Mouse (Mus musculus): ENCODE measurements around the gene Gpn2. TPM values are rescaled to one million over a fixed set of nuclear protein-coding genes. Genes with fewer than 3 reads are reported as not detected.

Gpn2 gene
- polyA plus RNA-seq, 1 experiment from 2014 or later: 23.9 TPM

DNA sequence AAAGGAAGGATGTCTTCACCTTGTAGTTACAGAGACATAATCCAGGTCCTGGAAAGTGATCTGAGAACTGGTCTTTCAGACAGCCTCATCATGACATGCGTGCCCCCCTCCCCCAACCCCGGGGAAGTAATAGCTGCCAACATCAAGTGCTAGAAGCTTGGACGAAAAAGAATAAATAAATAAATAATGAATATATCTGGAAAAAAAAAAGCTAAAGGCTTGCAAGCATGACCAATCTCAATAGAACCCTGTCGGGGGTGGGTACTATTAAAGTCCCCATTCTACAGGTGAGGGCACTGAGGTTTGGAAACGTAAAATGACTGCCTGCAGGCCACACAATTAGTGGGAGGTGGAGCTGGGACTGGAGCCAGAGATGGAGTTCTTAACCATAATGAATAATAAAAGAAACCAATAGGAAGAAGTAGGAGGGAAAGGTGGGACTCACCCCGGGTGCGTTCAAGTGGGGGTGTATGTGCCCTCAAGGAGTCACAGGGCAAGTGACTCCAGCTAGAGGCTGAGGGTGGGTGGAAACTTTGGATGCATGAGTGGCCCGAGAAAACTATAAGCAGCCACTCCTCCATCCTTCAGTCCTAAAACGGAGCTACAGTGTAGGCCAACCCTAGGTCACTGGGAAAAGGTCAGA is 47.7 kb downstream of the Gpn2 start:
- H3K4me2 ChIP-seq (replicated peaks; ENCODE audit: low read depth, low read length): peak overlapping the region; percentile 95
- 0 out of 2 replicates have a peak, but pooled peaks have one; percentile 33 for ATAC-seq (ENCODE audit: low FRiP score, low TSS enrichment)
- peaks cover 15% of the 10 kb centered on the region for H3K4me1 ChIP-seq (ENCODE audit: control insufficient read depth, insufficient read depth, low read length)
- H3K36me3 ChIP-seq (ENCODE audit: control insufficient read depth, insufficient read depth, low read length): peaks cover 6% of the 10 kb centered on the region
- H3K9me3 ChIP-seq (ENCODE audit: control insufficient read depth, low read length): no peaks in the 10 kb centered on the region
- no peaks in the 10 kb centered on the region for H3K27me3 ChIP-seq (ENCODE audit: control insufficient read depth, insufficient read depth, low read length)
- H3K9ac ChIP-seq (ENCODE audit: low read depth, low read length): peak overlapping the region; percentile 91; the same call in 1 of the 2 replicates
- H3K4me3 ChIP-seq (ENCODE audit: low read length): peak overlapping the region; percentile 69
- no peak overlapping the region for H3K27ac ChIP-seq (ENCODE audit: low read depth, low read length)
- WGBS: 27% methylated on average over 9 of the region's 9 CpGs

DNA sequence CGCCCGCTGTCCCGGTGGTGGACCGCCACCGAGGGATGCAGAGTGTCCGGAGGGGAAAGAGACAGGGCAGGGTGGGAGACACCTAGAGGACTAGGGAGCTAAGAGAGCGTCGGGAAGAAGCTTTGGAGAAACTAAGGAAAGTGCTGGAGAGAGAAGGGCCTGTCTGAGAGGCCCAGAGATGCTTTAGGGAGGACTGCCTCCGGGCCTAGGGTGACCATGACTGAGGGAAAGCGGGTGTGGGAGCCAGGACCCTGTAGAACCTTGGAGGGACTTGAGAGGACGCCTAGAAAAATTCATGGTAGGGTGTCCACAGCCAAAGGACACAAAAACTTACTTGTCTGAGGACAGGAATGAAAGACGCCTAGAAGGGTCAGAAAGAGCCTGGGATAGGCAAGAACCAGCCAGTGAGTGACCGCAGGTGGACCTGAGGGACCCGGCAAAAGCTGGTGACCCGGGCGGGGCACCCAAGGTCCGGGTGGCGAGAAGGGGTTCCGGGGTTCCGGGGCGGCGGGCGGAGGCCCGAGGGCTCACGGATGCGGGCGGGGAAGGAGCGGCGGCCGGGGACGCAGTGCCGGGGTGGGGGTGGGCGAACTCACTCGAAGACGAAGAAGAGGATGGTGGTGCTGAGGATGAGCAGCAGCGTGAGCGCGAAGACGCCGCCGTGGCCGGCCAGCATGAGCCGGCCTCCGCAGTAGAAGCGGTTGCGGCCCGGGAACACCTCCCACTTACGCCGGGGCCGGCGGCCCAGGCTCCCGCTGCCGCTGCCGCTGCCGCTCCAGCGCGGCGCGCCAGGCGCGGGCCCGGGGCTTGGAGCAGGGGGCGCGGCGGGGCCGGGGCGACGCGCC is 48.5 kb downstream of the Gpn2 start:
- 2% methylated on average over 57 of the region's 69 CpGs for WGBS
- Histone ChIP-seq H3K9me3 (ENCODE audit: control insufficient read depth, low read length) (no peaks in the 10 kb centered on the region), H3K4me1 (ENCODE audit: control insufficient read depth, insufficient read depth, low read length) (peaks cover 15% of the 10 kb centered on the region), H3K4me3 (ENCODE audit: low read length) (peak overlapping the region; percentile 69), H3K27ac (ENCODE audit: low read depth, low read length) (peak overlapping the region; percentile 38; the same call in 1 of the 2 replicates), H3K9ac (ENCODE audit: low read depth, low read length) (peak overlapping the region; percentile 91), H3K27me3 (ENCODE audit: control insufficient read depth, insufficient read depth, low read length) (no peaks in the 10 kb centered on the region), H3K36me3 (ENCODE audit: control insufficient read depth, insufficient read depth, low read length) (0 out of 2 replicates have a peak, but pooled peaks cover 4% of the 10 kb centered on the region), H3K4me2 (replicated peaks; ENCODE audit: low read depth, low read length) (peak overlapping the region; percentile 95)
- ATAC-seq (ENCODE audit: low FRiP score, low TSS enrichment): peak; percentile 26

DNA sequence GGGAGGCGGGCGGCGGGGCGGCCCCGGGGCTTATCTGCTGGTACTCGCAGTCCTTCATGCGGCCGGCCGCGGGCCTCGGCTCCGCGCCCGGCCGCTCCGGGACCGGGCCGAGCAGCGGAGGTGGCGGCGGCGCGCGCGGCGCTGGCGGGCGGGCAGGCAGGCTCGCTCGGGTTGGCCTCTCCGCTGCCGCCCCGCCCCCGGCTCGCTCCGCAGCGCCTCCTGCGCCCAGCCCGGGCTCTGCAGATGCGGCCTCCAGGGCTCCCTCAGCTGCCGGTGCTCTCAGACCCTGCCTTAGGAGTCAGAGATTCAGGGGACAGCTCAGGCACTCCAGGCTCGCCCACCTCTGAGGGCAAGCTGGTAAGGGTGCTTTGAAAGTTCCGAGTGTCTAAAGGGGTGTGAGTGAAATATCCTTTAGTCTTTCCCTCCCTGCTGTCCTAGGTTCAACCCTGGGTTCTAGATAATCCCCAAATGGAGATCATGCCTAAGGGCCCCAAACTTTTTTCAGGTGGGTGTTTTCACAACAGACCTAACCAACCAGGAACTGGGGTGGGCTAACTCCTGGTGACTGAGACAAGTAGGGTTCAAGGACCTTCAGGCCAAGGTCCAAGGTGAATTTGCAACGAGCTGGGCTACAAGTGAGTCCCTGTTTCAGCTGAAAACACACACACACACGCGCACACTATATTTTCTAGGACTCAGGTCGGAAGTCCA is 49.3 kb downstream of the Gpn2 start:
- Histone ChIP-seq H3K4me2 (replicated peaks; ENCODE audit: low read depth, low read length) (peak overlapping the region; percentile 95), H3K4me3 (ENCODE audit: low read length) (peak overlapping the region; percentile 69), H3K27ac (ENCODE audit: low read depth, low read length) (no peak overlapping the region), H3K9me3 (ENCODE audit: control insufficient read depth, low read length) (no peaks in the 10 kb centered on the region), H3K4me1 (ENCODE audit: control insufficient read depth, insufficient read depth, low read length) (peaks cover 15% of the 10 kb centered on the region), H3K9ac (ENCODE audit: low read depth, low read length) (peak overlapping the region; percentile 91), H3K36me3 (ENCODE audit: control insufficient read depth, insufficient read depth, low read length) (0 out of 2 replicates have a peak, but pooled peaks cover 4% of the 10 kb centered on the region), H3K27me3 (ENCODE audit: control insufficient read depth, insufficient read depth, low read length) (no peaks in the 10 kb centered on the region)
- peak; percentile 92 for ATAC-seq (ENCODE audit: low FRiP score, low TSS enrichment)
- 11% methylated on average over 28 of the region's 47 CpGs for WGBS

DNA sequence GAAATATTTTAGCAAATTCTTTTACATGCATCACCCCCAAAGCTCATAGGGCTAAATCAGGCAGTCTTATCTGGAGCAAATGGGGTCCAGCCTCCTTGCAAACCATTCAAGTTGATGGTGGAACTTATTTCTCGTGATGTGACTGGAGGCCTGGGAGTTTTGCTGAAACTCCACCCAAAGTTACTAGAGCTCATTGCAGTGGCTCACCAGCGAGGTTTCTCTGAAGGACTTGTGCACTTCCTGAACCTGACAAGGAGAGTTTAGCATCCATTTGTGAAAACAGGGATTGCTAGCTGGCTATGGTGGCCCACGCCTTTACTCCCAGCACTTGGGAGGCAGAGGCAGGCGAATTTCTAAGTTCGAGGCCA is 49.9 kb downstream of the Gpn2 start:
- peaks cover 15% of the 10 kb centered on the region for H3K4me1 ChIP-seq (ENCODE audit: control insufficient read depth, insufficient read depth, low read length)
- WGBS: 81% methylated on average over 5 of the region's 5 CpGs
- H3K27ac ChIP-seq (ENCODE audit: low read depth, low read length): no peak overlapping the region
- no peaks in the 10 kb centered on the region for H3K27me3 ChIP-seq (ENCODE audit: control insufficient read depth, insufficient read depth, low read length)
- H3K4me3 ChIP-seq (ENCODE audit: low read length): no peak overlapping the region
- ATAC-seq (ENCODE audit: low FRiP score, low TSS enrichment): no peak
- 0 out of 2 replicates have a peak, but pooled peaks cover 4% of the 10 kb centered on the region for H3K36me3 ChIP-seq (ENCODE audit: control insufficient read depth, insufficient read depth, low read length)
- no peak overlapping the region for H3K4me2 ChIP-seq (replicated peaks; ENCODE audit: low read depth, low read length)
- no peaks in the 10 kb centered on the region for H3K9me3 ChIP-seq (ENCODE audit: control insufficient read depth, low read length)
- H3K9ac ChIP-seq (ENCODE audit: low read depth, low read length): no peak overlapping the region

Small RNAs within 50 kb of the gene (microRNA-seq; reads per million reads assigned to microRNA genes)
- gene Gm23158: not detected

Other genes starting within 250 kb of the Gpn2 start
- gene Wdtc1, start 230.9 kb upstream of the Gpn2 start, polyA plus RNA-seq (2014; fragmentation: Nextera tagmentation; extraction: Ambion mirVana): 10.0 and 16.0 TPM in 2 replicates
- gene Slc9a1, start 214.7 kb upstream of the Gpn2 start, polyA plus RNA-seq (2014; fragmentation: Nextera tagmentation; extraction: Ambion mirVana): 5.6 and 7.6 TPM in 2 replicates
- 0.35 and 0.94 TPM in 2 replicates for gene Tent5b, start 104.2 kb upstream of the Gpn2 start, polyA plus RNA-seq (2014; fragmentation: Nextera tagmentation; extraction: Ambion mirVana)
- 1.4 and 1.6 TPM in 2 replicates for gene Trnp1, start 85.8 kb upstream of the Gpn2 start, polyA plus RNA-seq (2014; fragmentation: Nextera tagmentation; extraction: Ambion mirVana)
- 15.3 and 21.4 TPM in 2 replicates for gene Kdf1, start 65.4 kb upstream of the Gpn2 start, polyA plus RNA-seq (2014; fragmentation: Nextera tagmentation; extraction: Ambion mirVana)
- gene Nudc, start 38.4 kb upstream of the Gpn2 start, polyA plus RNA-seq (2014; fragmentation: Nextera tagmentation; extraction: Ambion mirVana): 285 and 287 TPM in 2 replicates
- not detected in 2 replicates for gene Nr0b2, start 31.0 kb upstream of the Gpn2 start, polyA plus RNA-seq (2014; fragmentation: Nextera tagmentation; extraction: Ambion mirVana)
- 6.5 and 10.2 TPM in 2 replicates for gene Gpatch3, start 9.6 kb upstream of the Gpn2 start, polyA plus RNA-seq (2014; fragmentation: Nextera tagmentation; extraction: Ambion mirVana)
- 8.0 and 9.5 TPM in 2 replicates for gene Sfn, start 17.8 kb downstream of the Gpn2 start, polyA plus RNA-seq (2014; fragmentation: Nextera tagmentation; extraction: Ambion mirVana)
- 3.0 and 4.2 TPM in 2 replicates for gene Zdhhc18, start 65.8 kb downstream of the Gpn2 start, polyA plus RNA-seq (2014; fragmentation: Nextera tagmentation; extraction: Ambion mirVana)
- gene Pigv, start 88.3 kb downstream of the Gpn2 start, polyA plus RNA-seq (2014; fragmentation: Nextera tagmentation; extraction: Ambion mirVana): 12.6 and 16.9 TPM in 2 replicates
- 40.5 and 51.7 TPM in 2 replicates for gene Arid1a, start 172.4 kb downstream of the Gpn2 start, polyA plus RNA-seq (2014; fragmentation: Nextera tagmentation; extraction: Ambion mirVana)

Measured in kidney, embryonic 14.5 days (tissue).